Mouse (Mus musculus): ENCODE data around the gene Tgfb3. TPM values are rescaled to one million over a fixed set of nuclear protein-coding genes. Genes with fewer than 3 reads are reported as not detected.

Tgfb3 gene
- total and polyA plus RNA-seq, 3 experiments = 0.34 TPM; not detected in 2

DNA sequence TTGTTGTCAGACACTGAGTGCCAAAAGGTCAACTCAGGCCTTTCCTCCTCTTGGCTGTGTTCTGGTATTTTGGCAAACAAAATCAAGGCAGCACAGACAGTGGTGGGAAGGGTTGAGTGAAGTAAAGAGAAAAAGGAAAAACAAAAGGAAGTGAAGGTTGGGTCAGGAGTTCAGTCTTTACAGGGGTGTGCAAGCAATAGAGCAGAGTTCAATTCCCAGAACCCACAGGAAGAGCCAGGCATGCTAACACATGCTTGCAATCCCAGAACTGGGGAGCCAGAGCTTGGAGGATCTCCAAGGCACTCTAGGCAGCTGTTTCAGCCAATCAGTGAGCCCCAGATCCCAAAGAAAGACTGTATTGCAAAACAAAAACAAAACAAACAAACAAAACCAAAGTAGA is 14.0 kb downstream of the Tgfb3 start:
- dilution Hi-C loops (cut with MboI; ENCODE audit: extremely low pct_ligation_motif_present, extremely low pct_unique_long_range_greater_than_20kb, low sequenced_read_pairs) = no loop called here
- no peak overlapping the region for H3K4me3 ChIP-seq (replicated peaks in 1 of 3; ENCODE audit: low read depth in 2 of 3, low read length in 2 of 3, poor library complexity in 1 of 3)
- H3K9me3 ChIP-seq (replicated peaks; ENCODE audit: low read length) = no peaks in the 10 kb centered on the region
- TF ChIP-seq ELF1 (IDR thresholded peaks at IDR 0.05; ENCODE audit: low read depth, low read length) = no peak
- TF ChIP-seq SMC3 (IDR thresholded peaks at IDR 0.05; ENCODE audit: low read depth, low read length) = no peak
- TF ChIP-seq BHLHE40 (IDR thresholded peaks at IDR 0.05; ENCODE audit: low read depth, low read length) = no peak
- TF ChIP-seq MAX (IDR thresholded peaks at IDR 0.05; ENCODE audit: low read length) = no peak
- no peak for TF ChIP-seq CHD1 (IDR thresholded peaks at IDR 0.05; ENCODE audit: low read depth, low read length)
- TF ChIP-seq RAD21 (IDR thresholded peaks at IDR 0.05; ENCODE audit: low read depth, low read length) = no peak
- no peak for TF ChIP-seq POLR2A (IDR thresholded peaks at IDR 0.05; ENCODE audit: low read depth, low read length)
- TF ChIP-seq NRF1 (IDR thresholded peaks at IDR 0.05; ENCODE audit: low read depth, low read length) = no peak
- TF ChIP-seq ZNF384 (IDR thresholded peaks at IDR 0.05; ENCODE audit: low read depth, low read length) = no peak
- TF ChIP-seq MAZ (IDR thresholded peaks at IDR 0.05; ENCODE audit: low read depth, low read length) = no peak
- TF ChIP-seq TBP (conservative IDR thresholded peaks at IDR 0.05; ENCODE audit: low read depth, low read length) = no peak
- no peak for TF ChIP-seq CTCF (conservative IDR thresholded peaks at IDR 0.05 in 1 of 2, IDR thresholded peaks at IDR 0.05 in 1 of 2; ENCODE audit: low read depth in 2 of 2, low read length in 2 of 2)
- TF ChIP-seq ETS1 (conservative IDR thresholded peaks at IDR 0.05; ENCODE audit: low read depth, low read length) = no peak
- TF ChIP-seq CHD2 (IDR thresholded peaks at IDR 0.05; ENCODE audit: low read length) = no peak
- no peak for TF ChIP-seq ZMIZ1 (IDR thresholded peaks at IDR 0.05; ENCODE audit: low read depth, low read length)
- no peak for TF ChIP-seq TCF12 (IDR thresholded peaks at IDR 0.05; ENCODE audit: low read depth, low read length)
- no peak for TF ChIP-seq NELFE (IDR thresholded peaks at IDR 0.05; ENCODE audit: low read depth, low read length)
- H3K4me2 ChIP-seq (ENCODE audit: insufficient read depth, low read depth, poor library complexity, severe bottlenecking) = no peak overlapping the region
- no peaks in the 10 kb centered on the region for H3K4me1 ChIP-seq (ENCODE audit: control insufficient read depth in 1 of 2, insufficient read depth in 2 of 2)
- no peaks in the 10 kb centered on the region for H3K36me3 ChIP-seq (replicated peaks in 1 of 2; ENCODE audit: control insufficient read depth in 1 of 2, insufficient read depth in 1 of 2, low read length in 1 of 2)
- H3K27me3 ChIP-seq (replicated peaks) = no peaks in the 10 kb centered on the region
- H3K27ac ChIP-seq (ENCODE audit: insufficient read depth, low read depth) = no peak overlapping the region
- no peak overlapping the region for H3K9ac ChIP-seq (ENCODE audit: insufficient read depth, low read depth)
- no peak for DNase-seq (ENCODE audit: extremely low read depth)
- in situ Hi-C loops (cut with MboI; ENCODE audit: low pct_ligation_motif_present, low pct_unique_long_range_greater_than_20kb, low sequenced_read_pairs) = no loop called here
- H3K79me2 ChIP-seq (replicated peaks; ENCODE audit: control insufficient read depth, extremely low read depth, insufficient read depth, poor library complexity, severe bottlenecking) = no peaks in the 10 kb centered on the region

DNA sequence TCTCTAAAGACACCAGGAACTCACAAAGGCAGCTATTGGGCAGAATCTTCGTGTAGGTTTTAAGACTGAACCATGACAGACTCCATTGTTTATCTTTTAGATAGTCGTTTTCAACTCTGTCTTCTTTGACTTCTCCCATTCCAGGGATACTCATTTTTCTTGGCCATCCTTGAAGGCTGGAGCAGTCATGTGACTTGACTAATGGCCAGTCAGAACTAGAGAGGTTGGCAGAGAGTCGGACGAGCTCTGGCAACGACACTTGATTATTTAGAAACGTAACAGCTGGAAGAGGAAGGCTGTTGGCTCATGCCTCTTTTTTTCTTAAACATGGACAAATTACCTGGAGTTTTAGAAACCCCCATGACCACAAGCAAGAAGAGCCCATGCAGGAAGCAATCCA is 19.5 kb downstream of the Tgfb3 start:
- TF ChIP-seq TCF12 (IDR thresholded peaks at IDR 0.05; ENCODE audit: low read depth, low read length) = no peak
- TF ChIP-seq EP300 (IDR thresholded peaks at IDR 0.05; ENCODE audit: low read length) = no peak
- TF ChIP-seq CHD2 (IDR thresholded peaks at IDR 0.05; ENCODE audit: low read length) = no peak
- TF ChIP-seq RCOR1 (conservative IDR thresholded peaks at IDR 0.05; ENCODE audit: low read depth, low read length) = no peak
- TF ChIP-seq ZKSCAN1 (IDR thresholded peaks at IDR 0.05; ENCODE audit: borderline replicate concordance, low read depth, low read length) = no peak
- no peak for TF ChIP-seq MAX (IDR thresholded peaks at IDR 0.05; ENCODE audit: low read length)
- TF ChIP-seq USF1 (IDR thresholded peaks at IDR 0.05; ENCODE audit: low read depth, low read length) = no peak
- no peak for TF ChIP-seq ZNF384 (IDR thresholded peaks at IDR 0.05; ENCODE audit: low read depth, low read length)
- DNase-seq (ENCODE audit: extremely low read depth) = no peak
- Histone ChIP-seq H3K4me2 (ENCODE audit: insufficient read depth, low read depth, poor library complexity, severe bottlenecking) (no peak overlapping the region), H3K9ac (ENCODE audit: insufficient read depth, low read depth) (no peak overlapping the region), H3K4me1 (ENCODE audit: control insufficient read depth in 1 of 2, insufficient read depth in 2 of 2) (peaks cover 9 to 12% of the 10 kb centered on the region in 2 experiments), H3K36me3 (replicated peaks in 1 of 2; ENCODE audit: control insufficient read depth in 1 of 2, insufficient read depth in 1 of 2, low read length in 1 of 2) (peaks cover 0 to 3% of the 10 kb centered on the region in 2 experiments), H3K79me2 (replicated peaks; ENCODE audit: control insufficient read depth, extremely low read depth, insufficient read depth, poor library complexity, severe bottlenecking) (no peaks in the 10 kb centered on the region), H3K27me3 (replicated peaks) (no peaks in the 10 kb centered on the region), H3K9me3 (replicated peaks; ENCODE audit: low read length) (no peaks in the 10 kb centered on the region), H3K4me3 (replicated peaks in 1 of 3; ENCODE audit: low read depth in 2 of 3, low read length in 2 of 3, poor library complexity in 1 of 3) (no peak overlapping the region), H3K27ac (ENCODE audit: insufficient read depth, low read depth) (no peak overlapping the region)
- dilution Hi-C loops (cut with MboI; ENCODE audit: extremely low pct_ligation_motif_present, extremely low pct_unique_long_range_greater_than_20kb, low sequenced_read_pairs) = no loop called here
- in situ Hi-C loops (cut with MboI; ENCODE audit: low pct_ligation_motif_present, low pct_unique_long_range_greater_than_20kb, low sequenced_read_pairs) = no loop called here

Data from CH12.LX (cell line).